Mouse (Mus musculus): ENCODE measurements around the gene H2afy. TPM values are rescaled to one million over a fixed set of nuclear protein-coding genes. Genes with fewer than 3 reads are reported as not detected.

H2afy gene
- polyA plus RNA-seq, 1 experiment from 2014 or later: 109 TPM

- no peaks in the 10 kb centered on the region for H3K27me3 ChIP-seq
- ATAC-seq (ENCODE audit: low read depth) (no peak), DNase-seq (no peak)
- no peaks in the 10 kb centered on the region for H3K9me3 ChIP-seq (replicated peaks)
- 66% methylated on average over 7 of the region's 7 CpGs for WGBS (ENCODE audit: insufficient replicate concordance)
- no peak overlapping the region for H3K9ac ChIP-seq
- no peaks in the 10 kb centered on the region for H3K36me3 ChIP-seq
- H3K27ac ChIP-seq: no peak overlapping the region
- no peaks in the 10 kb centered on the region for H3K4me1 ChIP-seq (replicated peaks)
- H3K4me3 ChIP-seq (replicated peaks): no peak overlapping the region
- no peak overlapping the region for H3K4me2 ChIP-seq
These were observed 110.1 kb downstream of the H2afy start for GRCm38 (mm10) chr13:56026026-56026425.

- H3K27me3 ChIP-seq: no peaks in the 10 kb centered on the region
- ATAC-seq (ENCODE audit: low read depth) (no peak), DNase-seq (no peak)
- WGBS (ENCODE audit: insufficient replicate concordance): 55% methylated on average over 14 of the region's 14 CpGs
- H3K9ac ChIP-seq: no peak overlapping the region
- H3K4me2 ChIP-seq: no peak overlapping the region
- no peaks in the 10 kb centered on the region for H3K9me3 ChIP-seq (replicated peaks)
- no peaks in the 10 kb centered on the region for H3K36me3 ChIP-seq
- no peak overlapping the region for H3K27ac ChIP-seq
- no peak overlapping the region for H3K4me3 ChIP-seq (replicated peaks)
- H3K4me1 ChIP-seq (replicated peaks): no peaks in the 10 kb centered on the region
These were observed 111.1 kb downstream of the H2afy start for GRCm38 (mm10) chr13:56025027-56025410.

- H3K9ac ChIP-seq: no peak overlapping the region
- no peak overlapping the region for H3K4me3 ChIP-seq (replicated peaks)
- no peak for ATAC-seq (ENCODE audit: low read depth)
- no peak for DNase-seq
- H3K36me3 ChIP-seq: no peaks in the 10 kb centered on the region
- no peaks in the 10 kb centered on the region for H3K9me3 ChIP-seq (replicated peaks)
- H3K4me2 ChIP-seq: no peak overlapping the region
- no peak overlapping the region for H3K27ac ChIP-seq
- H3K27me3 ChIP-seq: no peaks in the 10 kb centered on the region
- H3K4me1 ChIP-seq (replicated peaks): no peaks in the 10 kb centered on the region
- WGBS (ENCODE audit: insufficient replicate concordance): 46% methylated on average over 14 of the region's 14 CpGs
These were observed 111.6 kb downstream of the H2afy start for GRCm38 (mm10) chr13:56024410-56025026.

Other genes with a start within 250 kb of the H2afy start
- gene Tifab, start 42.5 kb upstream of the H2afy start, polyA plus RNA-seq (2015; fragmentation: Nextera tagmentation; extraction: Ambion mirVana): 5.7 and 5.9 TPM in 2 replicates
- not detected in 2 replicates for gene Neurog1, start 115.8 kb upstream of the H2afy start, polyA plus RNA-seq (2015; fragmentation: Nextera tagmentation; extraction: Ambion mirVana)
- gene Cxcl14, start 160.2 kb upstream of the H2afy start, polyA plus RNA-seq (2015; fragmentation: Nextera tagmentation; extraction: Ambion mirVana): 0.39 and 0.95 TPM in 2 replicates